Mouse (Mus musculus) kidney, postnatal 0 days (tissue): ENCODE measurements around the gene Syt16. TPM values are rescaled to one million over a fixed set of nuclear protein-coding genes. Genes with fewer than 3 reads are reported as not detected.

Experiments used
- ATAC-seq: fragments of 200-750 bp; cut with Nextera tagmentation; replicated peaks from 2 replicates; pipeline ENCODE4 v1.8.0; 2017; ENCODE audit warnings: low read depth, moderate number of reproducible peaks, moderate TSS enrichment, moderate library complexity; ENCODE audit not compliant: low FRiP score
- DNase-seq: peaks from one replicate; pipeline ENCODE4 v3.0.0-alpha.2; 2016; ENCODE audit warnings: low spot score
- H3K27ac ChIP-seq: fragments of 300-500 bp; sonication (generic); 2 replicates; pipeline ENCODE4 v1.5.1; 2014; ENCODE audit warnings: mild to moderate bottlenecking
- H3K27me3 ChIP-seq: fragments of 300-500 bp; sonication (generic); 2 replicates; pipeline ENCODE4 v1.6.1; 2014; ENCODE audit warnings: low read length, mixed read lengths; ENCODE audit not compliant: insufficient read depth
- H3K36me3 ChIP-seq: fragments of 300-500 bp; sonication (generic); 2 replicates; pipeline ENCODE4 v1.6.1; 2014; ENCODE audit warnings: low read length, mixed read lengths; ENCODE audit not compliant: insufficient read depth
- H3K4me1 ChIP-seq: fragments of 300-500 bp; sonication (generic); replicated peaks from 2 replicates; pipeline ENCODE4 v1.6.1; 2014; ENCODE audit warnings: antibody characterized with exemption, low read length, mixed read lengths; ENCODE audit not compliant: insufficient read depth
- H3K4me2 ChIP-seq: fragments of 300-500 bp; sonication (generic); 2 replicates; pipeline ENCODE4 v1.6.1; 2014; ENCODE audit warnings: mild to moderate bottlenecking, low read length, moderate library complexity, mixed read lengths
- H3K4me3 ChIP-seq: fragments of 300-500 bp; sonication (generic); replicated peaks from 2 replicates; pipeline ENCODE4 v1.5.1; 2014; ENCODE audit warnings: low read depth, low read length
- H3K9ac ChIP-seq: fragments of 300-500 bp; sonication (generic); 2 replicates; pipeline ENCODE4 v1.6.1; 2014; ENCODE audit warnings: low read depth, low read length
- H3K9me3 ChIP-seq: fragments of 300-500 bp; sonication (generic); replicated peaks from 2 replicates; pipeline ENCODE4 v1.6.1; 2016; ENCODE audit warnings: low read length, inconsistent platforms, mixed read lengths
- CTCF ChIP-seq: IDR thresholded peaks from 2 replicates; pipeline ENCODE4 v1.5.1; 2016; ENCODE audit warnings: antibody characterized with exemption, low read depth, mild to moderate bottlenecking, moderate library complexity
- WGBS: fragments of 180-500 bp; shearing (Covaris S2); extraction: QIAGEN DNeasy Blood & Tissue Kit; methylation state at CpG from one replicate; pipeline ENCODE4 v1.1.7; 2014; 5-methylcytosine and 5-hydroxymethylcytosine counted together
- polyA plus RNA-seq: library from polyadenylated mRNA; unstranded; fragments of >200 nt; fragmentation: Nextera tagmentation; extraction: Ambion mirVana; gene quantifications from 2 replicates; pipeline ENCODE4 v1.2.1, GENCODE M21; 2015

The Syt16 gene
- polyA plus RNA-seq, 1 experiment from 2014 or later = 0.67 TPM

DNA sequence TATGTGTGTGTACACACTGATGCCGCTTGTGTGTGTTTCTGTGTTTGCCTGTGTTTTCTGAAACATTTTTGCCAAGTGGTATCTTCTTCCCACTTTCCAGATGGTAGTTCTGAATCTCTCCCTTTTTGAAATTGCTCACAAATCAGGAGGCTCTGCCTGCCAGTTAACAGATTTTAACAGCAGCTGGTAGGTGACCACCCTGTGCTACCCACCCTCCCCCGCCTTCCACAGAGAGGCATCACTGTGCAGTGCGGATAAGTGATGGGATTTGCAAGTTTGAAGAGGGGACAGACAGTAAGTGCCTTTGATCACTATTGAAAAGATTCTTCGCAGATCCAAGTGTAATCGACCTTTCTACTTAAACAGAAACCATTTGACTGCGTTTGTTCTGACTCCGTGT, 191.4 kb downstream of the Syt16 start:
- Histone ChIP-seq H3K4me1 (no peaks in the 10 kb centered on the region), H3K27me3 (no peaks in the 10 kb centered on the region), H3K36me3 (no peaks in the 10 kb centered on the region), H3K4me3 (no peak overlapping the region), H3K9me3 (no peaks in the 10 kb centered on the region), H3K27ac (no peak overlapping the region), H3K9ac (no peak overlapping the region), H3K4me2 (no peak overlapping the region)
- no peak for TF ChIP-seq CTCF
- DNase-seq (no peak), ATAC-seq (no peak)
- WGBS = 67% methylated on average over 7 of the region's 7 CpGs

DNA sequence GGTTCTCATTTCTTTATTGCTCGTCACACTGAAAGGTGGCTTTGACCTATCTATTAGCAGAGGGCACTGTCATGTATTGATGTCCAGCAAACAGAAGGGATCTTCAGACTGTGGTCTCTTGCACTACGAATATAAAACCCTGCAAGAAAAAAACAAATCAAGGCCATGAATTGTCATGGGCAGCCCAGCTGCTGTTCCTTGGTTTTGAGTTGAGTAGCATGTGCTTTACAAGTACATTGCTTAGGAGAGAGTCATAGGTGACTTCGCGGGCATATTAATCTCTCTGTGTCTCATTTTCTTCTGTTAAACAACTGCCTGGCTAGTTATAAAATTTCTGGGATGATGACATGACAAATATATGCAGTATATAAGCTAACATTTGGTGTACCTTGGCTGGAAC, 192.4 kb downstream of the Syt16 start:
- WGBS = 83% methylated on average over 4 of the region's 4 CpGs
- DNase-seq (no peak), ATAC-seq (no peak)
- Histone ChIP-seq H3K27ac (no peak overlapping the region), H3K9ac (no peak overlapping the region), H3K27me3 (no peaks in the 10 kb centered on the region), H3K36me3 (no peaks in the 10 kb centered on the region), H3K4me1 (no peaks in the 10 kb centered on the region), H3K9me3 (no peaks in the 10 kb centered on the region), H3K4me3 (no peak overlapping the region), H3K4me2 (no peak overlapping the region)
- no peak for TF ChIP-seq CTCF

DNA sequence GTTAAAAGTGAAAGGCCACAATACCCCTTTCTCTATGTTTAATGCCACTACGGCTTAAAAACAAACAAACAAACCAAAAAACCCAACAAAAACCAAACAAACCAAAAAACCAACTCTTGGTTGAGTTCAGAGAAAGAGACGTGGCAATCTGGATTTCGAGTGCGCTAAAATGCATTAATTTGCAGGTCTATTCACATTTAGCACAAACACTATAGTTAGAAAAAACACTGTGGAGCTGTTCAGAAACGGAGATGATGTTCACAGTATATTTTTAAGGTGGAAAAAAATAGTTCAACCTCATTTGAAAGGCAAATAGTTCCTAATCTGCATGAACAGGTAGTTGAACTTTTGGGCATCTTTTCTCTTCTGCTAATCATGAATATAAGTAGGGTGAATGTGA, 192.8 kb downstream of the Syt16 start:
- no peak for DNase-seq
- Histone ChIP-seq H3K4me2 (no peak overlapping the region), H3K4me1 (no peaks in the 10 kb centered on the region), H3K36me3 (no peaks in the 10 kb centered on the region), H3K9me3 (no peaks in the 10 kb centered on the region), H3K9ac (no peak overlapping the region), H3K27me3 (no peaks in the 10 kb centered on the region), H3K27ac (no peak overlapping the region), H3K4me3 (no peak overlapping the region)
- TF ChIP-seq CTCF = no peak
- WGBS = 85% methylated on average over 5 of the region's 5 CpGs
- ATAC-seq = no peak

DNA sequence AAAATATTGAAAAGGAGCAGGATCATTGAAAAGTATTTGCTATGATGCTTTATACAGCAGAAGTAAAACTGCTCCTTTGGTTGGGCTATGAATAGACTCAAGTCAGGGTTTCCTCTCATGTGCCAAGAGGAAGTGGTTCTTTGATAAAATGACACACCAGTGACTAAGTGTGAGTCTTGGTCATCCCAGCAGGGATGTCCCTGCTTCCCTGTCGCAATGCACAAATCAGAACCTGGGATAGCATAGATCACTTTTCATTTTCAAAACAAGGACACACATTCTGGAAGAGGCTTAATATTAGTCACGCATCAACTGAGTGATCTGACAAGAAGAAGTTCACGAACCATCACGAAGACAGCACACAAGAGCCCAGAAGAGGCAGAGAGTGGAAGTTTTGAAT, 195.1 kb downstream of the Syt16 start:
- Histone ChIP-seq H3K4me2 (no peak overlapping the region), H3K9me3 (no peaks in the 10 kb centered on the region), H3K4me3 (no peak overlapping the region), H3K27me3 (no peaks in the 10 kb centered on the region), H3K36me3 (no peaks in the 10 kb centered on the region), H3K27ac (no peak overlapping the region), H3K9ac (no peak overlapping the region), H3K4me1 (no peaks in the 10 kb centered on the region)
- no peak for TF ChIP-seq CTCF
- WGBS = 80% methylated on average over 4 of the region's 4 CpGs
- ATAC-seq = no peak
- DNase-seq = no peak

DNA sequence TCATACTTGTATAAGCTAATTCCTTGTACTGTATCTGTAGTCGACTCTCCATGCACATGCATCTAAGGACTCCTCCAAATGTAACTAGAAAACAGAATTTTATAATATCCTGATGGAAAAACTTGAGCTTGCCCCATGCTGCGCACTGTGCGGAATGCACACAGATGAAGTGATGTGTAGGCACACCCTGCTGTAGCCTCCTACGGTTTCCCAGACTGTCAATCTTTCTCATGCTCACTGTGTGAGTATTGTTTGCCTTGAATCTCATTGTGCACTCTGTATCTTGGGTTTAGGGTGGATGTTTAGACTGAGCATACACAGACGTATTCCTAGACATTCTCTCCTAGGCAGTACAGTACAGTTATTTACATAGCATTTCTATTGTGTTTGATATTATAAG, 203.9 kb downstream of the Syt16 start:
- no peak for ATAC-seq
- Histone ChIP-seq H3K4me1 (no peaks in the 10 kb centered on the region), H3K36me3 (no peaks in the 10 kb centered on the region), H3K27ac (no peak overlapping the region), H3K27me3 (no peaks in the 10 kb centered on the region), H3K4me3 (no peak overlapping the region), H3K9me3 (no peaks in the 10 kb centered on the region), H3K9ac (no peak overlapping the region), H3K4me2 (no peak overlapping the region)
- WGBS = 85% methylated on average over 5 of the region's 5 CpGs
- no peak for TF ChIP-seq CTCF
- DNase-seq = no peak

DNA sequence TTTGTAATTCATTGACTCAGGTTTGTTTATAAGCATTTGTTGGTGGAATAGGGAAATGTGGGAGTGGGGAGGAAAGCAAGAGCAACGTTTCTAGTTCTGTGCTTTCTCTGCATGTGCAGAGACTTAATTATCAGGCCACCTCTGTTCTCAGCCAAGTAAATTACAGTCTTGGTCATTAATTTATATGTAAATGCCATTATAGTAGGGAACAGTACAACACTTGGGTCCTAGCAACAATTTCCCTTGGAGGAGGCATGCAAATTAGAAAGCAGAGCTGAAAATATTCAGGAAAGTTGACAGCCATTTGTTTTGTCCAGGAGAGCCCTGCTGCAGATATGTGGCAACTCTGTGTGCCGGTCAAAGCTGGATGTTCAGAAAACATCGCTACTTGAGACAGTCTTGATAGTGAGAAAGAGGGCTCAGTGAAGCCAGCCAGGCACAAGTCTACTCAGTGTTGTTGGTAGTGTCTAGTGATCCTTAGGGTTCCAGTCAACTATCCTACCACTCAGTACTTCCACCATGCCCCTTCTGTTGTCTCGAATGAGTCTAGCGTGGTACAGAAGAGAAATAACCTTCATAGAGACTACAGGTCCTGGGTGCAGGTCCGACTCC, 205.1 kb downstream of the Syt16 start:
- DNase-seq (no peak), ATAC-seq (no peak)
- Histone ChIP-seq H3K4me1 (no peaks in the 10 kb centered on the region), H3K27me3 (no peaks in the 10 kb centered on the region), H3K9me3 (no peaks in the 10 kb centered on the region), H3K36me3 (no peaks in the 10 kb centered on the region), H3K9ac (no peak overlapping the region), H3K4me3 (no peak overlapping the region), H3K27ac (no peak overlapping the region), H3K4me2 (no peak overlapping the region)
- WGBS = 87% methylated on average over 6 of the region's 6 CpGs
- no peak for TF ChIP-seq CTCF

DNA sequence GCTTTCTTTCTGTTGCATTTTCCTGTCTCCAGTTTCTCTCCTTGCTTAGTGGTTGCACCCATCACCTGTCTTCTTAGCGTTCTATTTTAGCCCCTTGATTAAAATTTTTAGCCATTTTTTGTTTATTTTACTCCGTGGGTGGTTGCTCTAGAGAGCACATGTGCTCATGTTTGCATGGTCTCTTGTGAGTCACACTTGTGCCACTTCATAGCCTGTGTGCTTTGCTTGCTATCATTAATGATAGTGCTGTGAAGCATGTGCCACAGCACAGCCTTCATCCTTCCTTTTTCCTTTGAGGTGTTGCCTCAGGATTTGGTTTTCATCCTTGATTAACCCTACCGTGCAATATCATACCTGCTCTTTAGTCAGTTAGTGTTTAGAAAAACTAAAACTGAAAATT, 214.7 kb downstream of the Syt16 start:
- Histone ChIP-seq H3K27me3 (no peaks in the 10 kb centered on the region), H3K9me3 (no peaks in the 10 kb centered on the region), H3K27ac (no peak overlapping the region), H3K4me3 (no peak overlapping the region), H3K4me2 (no peak overlapping the region), H3K9ac (no peak overlapping the region), H3K4me1 (no peaks in the 10 kb centered on the region), H3K36me3 (no peaks in the 10 kb centered on the region)
- DNase-seq (no peak), ATAC-seq (no peak)
- WGBS = 62% methylated on average over 3 of the region's 3 CpGs
- TF ChIP-seq CTCF = no peak
